Mouse (Mus musculus) hindbrain, embryonic 16.5 days (tissue): ENCODE measurements around the gene Elf4. TPM values are rescaled to one million over a fixed set of nuclear protein-coding genes. Genes with fewer than 3 reads are reported as not detected.

Experiments used
- ATAC-seq: fragments of 200-750 bp; cut with Nextera tagmentation; 2 replicates; pipeline ENCODE4 v1.8.0; 2017; ENCODE audit warnings: moderate TSS enrichment, moderate library complexity
- H3K27ac ChIP-seq: fragments of 300-500 bp; sonication (generic); 2 replicates; pipeline ENCODE4 v1.5.1; 2014; ENCODE audit warnings: low read depth, mild to moderate bottlenecking, control low read depth, low read length, moderate library complexity
- H3K27me3 ChIP-seq: fragments of 300-500 bp; sonication (generic); replicated peaks from 2 replicates; pipeline ENCODE4 v1.6.1; 2014; ENCODE audit warnings: low read length; ENCODE audit not compliant: control insufficient read depth, insufficient read depth
- H3K36me3 ChIP-seq: fragments of 300-500 bp; sonication (generic); 2 replicates; pipeline ENCODE4 v1.6.1; 2014; ENCODE audit warnings: mild to moderate bottlenecking, low read length, moderate library complexity, mixed read lengths; ENCODE audit not compliant: control insufficient read depth, insufficient read depth
- H3K4me1 ChIP-seq: fragments of 300-500 bp; sonication (generic); 2 replicates; pipeline ENCODE4 v1.6.1; 2014; ENCODE audit warnings: low read depth, low read length; ENCODE audit not compliant: control insufficient read depth, insufficient read depth
- H3K4me2 ChIP-seq: fragments of 300-500 bp; sonication (generic); 2 replicates; pipeline ENCODE4 v1.6.1; 2014; ENCODE audit warnings: mild to moderate bottlenecking, low read length, control low read depth, moderate library complexity
- H3K4me3 ChIP-seq: fragments of 300-500 bp; sonication (generic); 2 replicates; pipeline ENCODE4 v1.5.1; 2014; ENCODE audit warnings: mild to moderate bottlenecking, low read length, control low read depth, moderate library complexity
- H3K9ac ChIP-seq: fragments of 300-500 bp; sonication (generic); 2 replicates; pipeline ENCODE4 v1.6.1; 2014; ENCODE audit warnings: low read depth, mild to moderate bottlenecking, control low read depth, low read length, moderate library complexity
- H3K9me3 ChIP-seq: fragments of 300-500 bp; sonication (generic); 2 replicates; pipeline ENCODE4 v1.6.1; 2014; ENCODE audit warnings: mild to moderate bottlenecking, low read length, moderate library complexity; ENCODE audit not compliant: control insufficient read depth
- WGBS: fragments of 180-500 bp; shearing (Covaris S2); extraction: QIAGEN DNeasy Blood & Tissue Kit; methylation state at CpG from one replicate; pipeline ENCODE4 v1.1.7; 2014; 5-methylcytosine and 5-hydroxymethylcytosine counted together
- polyA plus RNA-seq: library from polyadenylated mRNA; unstranded; fragments of >200 nt; fragmentation: Nextera tagmentation; extraction: Ambion mirVana; gene quantifications from 2 replicates; pipeline ENCODE4 v1.2.1, GENCODE M21; 2015

Gene Elf4
- polyA plus RNA-seq, 1 experiment from 2014 or later: 0.35 TPM

GRCm38 (mm10) chrX:48383643-48384042 is 79.3 kb downstream of the Elf4 start:
- WGBS: 54% methylated on average over 7 of the region's 7 CpGs
- H3K9me3 ChIP-seq: no peaks in the 10 kb centered on the region
- no peak overlapping the region for H3K4me3 ChIP-seq
- peaks cover 7% of the 10 kb centered on the region for H3K36me3 ChIP-seq
- H3K27ac ChIP-seq: no peak overlapping the region
- H3K9ac ChIP-seq: no peak overlapping the region
- no peak for ATAC-seq
- no peaks in the 10 kb centered on the region for H3K4me1 ChIP-seq
- no peak overlapping the region for H3K4me2 ChIP-seq
- H3K27me3 ChIP-seq: no peaks in the 10 kb centered on the region

DNA sequence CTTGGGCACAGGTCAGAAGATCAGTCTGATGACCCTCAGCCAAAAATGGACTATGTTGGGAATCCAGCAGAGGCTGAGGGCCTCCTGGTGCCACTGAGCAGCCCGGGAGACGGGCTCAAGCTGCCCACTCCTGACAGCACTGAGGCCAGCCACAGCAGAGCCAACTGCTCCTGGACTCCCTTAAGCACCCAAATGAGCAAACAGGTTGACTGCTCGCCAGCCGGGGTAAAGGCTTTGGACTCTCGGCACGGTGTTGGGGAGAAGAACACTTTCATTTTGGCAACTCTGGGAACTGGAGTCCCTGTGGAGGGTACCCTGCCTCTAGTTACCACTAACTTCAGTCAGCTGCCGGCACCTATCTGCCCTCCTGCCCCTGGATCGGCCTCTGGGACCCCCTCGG is 95.1 kb downstream of the Elf4 start:
- Histone ChIP-seq H3K27ac (no peak overlapping the region), H3K4me1 (no peaks in the 10 kb centered on the region), H3K4me3 (no peak overlapping the region), H3K36me3 (peaks cover 7% of the 10 kb centered on the region), H3K4me2 (no peak overlapping the region), H3K9me3 (no peaks in the 10 kb centered on the region; the same call in 1 of the 2 replicates), H3K9ac (no peak overlapping the region), H3K27me3 (no peaks in the 10 kb centered on the region)
- 83% methylated on average over 8 of the region's 9 CpGs for WGBS
- no peak for ATAC-seq

DNA sequence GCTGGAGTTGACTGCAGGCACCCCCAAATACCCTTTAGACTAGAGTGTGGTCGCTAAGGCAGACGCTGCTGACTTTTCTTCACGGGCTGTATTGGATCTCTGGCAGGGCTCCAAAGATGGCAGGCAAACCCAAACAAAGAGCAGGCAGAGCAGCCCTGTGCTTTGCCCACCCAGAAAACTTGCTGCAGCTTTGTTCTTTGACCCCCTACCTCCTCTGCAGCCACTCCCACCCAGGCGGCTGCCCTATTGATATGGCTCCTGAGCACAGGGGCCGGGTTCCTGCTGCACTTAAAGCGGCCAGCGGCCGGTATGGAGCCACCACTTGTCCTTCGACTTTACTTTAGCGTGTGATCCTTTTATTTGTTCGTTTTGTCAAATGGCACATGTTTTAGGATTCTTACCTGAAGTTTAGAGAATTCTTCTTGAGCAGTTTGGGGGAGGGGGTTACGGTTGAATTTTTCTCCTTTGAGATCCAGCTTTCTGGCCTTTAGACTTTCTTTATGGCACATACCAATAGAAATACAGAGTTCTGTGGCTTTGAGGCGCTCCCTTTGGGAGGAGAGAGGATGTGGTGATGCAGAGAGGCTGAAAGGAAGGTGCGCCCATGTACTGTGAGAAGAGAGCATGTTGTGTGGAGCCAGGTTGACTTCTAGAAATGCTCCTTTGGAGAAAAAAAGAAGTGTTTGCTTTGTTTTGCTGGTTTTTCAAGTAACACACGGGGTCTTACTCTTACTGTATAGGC is 96.9 kb downstream of the Elf4 start:
- no peak overlapping the region for H3K9ac ChIP-seq
- H3K9me3 ChIP-seq: no peaks in the 10 kb centered on the region; the same call in 1 of the 2 replicates
- 42% methylated on average over 15 of the region's 15 CpGs for WGBS
- H3K4me2 ChIP-seq: no peak overlapping the region; the same call in 1 of the 2 replicates
- H3K4me3 ChIP-seq: no peak overlapping the region
- no peak for ATAC-seq
- H3K27me3 ChIP-seq: no peaks in the 10 kb centered on the region
- H3K36me3 ChIP-seq: peaks cover 7% of the 10 kb centered on the region
- H3K4me1 ChIP-seq: no peaks in the 10 kb centered on the region
- no peak overlapping the region; the same call in 1 of the 2 replicates for H3K27ac ChIP-seq

Other genes starting within 250 kb of the Elf4 start
- 11.8 and 13.2 TPM in 2 replicates for gene Utp14a, start 206.3 kb downstream of the Elf4 start, polyA plus RNA-seq
- gene Bcorl1, start 121.8 kb downstream of the Elf4 start, polyA plus RNA-seq: 6.8 and 7.3 TPM in 2 replicates
- 42.1 and 45.1 TPM in 2 replicates for gene Aifm1, start 50.4 kb upstream of the Elf4 start, polyA plus RNA-seq
- gene Rab33a, start 56.2 kb upstream of the Elf4 start, polyA plus RNA-seq: 88.5 and 98.7 TPM in 2 replicates
- gene Zfp280c, start 131.4 kb upstream of the Elf4 start, polyA plus RNA-seq: 6.6 and 7.2 TPM in 2 replicates
- gene Slc25a14, start 160.3 kb upstream of the Elf4 start, polyA plus RNA-seq: 42.8 and 45.5 TPM in 2 replicates
- not detected in 2 replicates for gene Gpr119, start 211.3 kb upstream of the Elf4 start, polyA plus RNA-seq
- gene Rbmx2, start 231.9 kb upstream of the Elf4 start, polyA plus RNA-seq: 16.9 and 17.2 TPM in 2 replicates